Mouse (Mus musculus) liver, postnatal 0 days (tissue): ENCODE data around the gene Faah.

ENCODE experiments used
- CTCF ChIP-seq: sonication (generic); IDR thresholded peaks from 2 replicates; pipeline ENCODE4 v1.5.1; 2016; ENCODE audit warnings: antibody characterized with exemption, low read depth
- EP300 ChIP-seq: IDR thresholded peaks from 2 replicates; pipeline ENCODE4 v1.6.1; 2016; ENCODE audit warnings: antibody characterized with exemption, low read depth, mild to moderate bottlenecking

- TF ChIP-seq CTCF: no peak
- no peak for TF ChIP-seq EP300
Observed at GRCm38 (mm10) chr4:116017300-116017901, 325 bp downstream of the Faah start.
